Mouse (Mus musculus) bone marrow, adult 2 months (tissue): ENCODE results near the gene Carns1.

Source experiments
- CTCF ChIP-seq: fragments of 200-500 bp; IDR thresholded peaks from 2 replicates; pipeline ENCODE4 v1.5.1; 2011; ENCODE audit warnings: low read length, control low read depth; ENCODE audit not compliant: control insufficient read depth, insufficient read depth
- POLR2A ChIP-seq: fragments of 200-500 bp; IDR thresholded peaks from 2 replicates; pipeline ENCODE4 v1.6.1; 2011; ENCODE audit warnings: low read depth, mild to moderate bottlenecking, control low read depth, low read length, borderline replicate concordance; ENCODE audit not compliant: control insufficient read depth

- TF ChIP-seq CTCF (no peak), POLR2A (no peak)
Observed at GRCm38 (mm10) chr19:4187303-4187702, 12.0 kb upstream of the Carns1 start.
